Mouse (Mus musculus) ES-E14 (cell line): Measurements from ENCODE around the gene Aqr.

Experiments
- CHD2 ChIP-seq: IDR thresholded peaks from 2 replicates; pipeline ENCODE4 v1.6.1; 2014; ENCODE audit warnings: mild to moderate bottlenecking, low read depth, low read length, inconsistent platforms
- HCFC1 ChIP-seq: IDR thresholded peaks from 2 replicates; pipeline ENCODE4 v1.6.1; 2012; ENCODE audit warnings: low read length, inconsistent platforms, borderline replicate concordance; ENCODE audit not compliant: insufficient read depth
- ZC3H11A ChIP-seq: IDR thresholded peaks from 2 replicates; pipeline ENCODE4 v1.6.1; 2012; ENCODE audit warnings: low read depth, mild to moderate bottlenecking, inconsistent platforms, low read length, borderline replicate concordance

GRCm38 (mm10) chr2:114066226-114066625, 120.6 kb downstream of the Aqr start:
- no peak for TF ChIP-seq HCFC1
- TF ChIP-seq CHD2, result no peak
- TF ChIP-seq ZC3H11A, result no peak
